Mouse (Mus musculus) spleen, adult 18-20 months (tissue): ENCODE data around the gene Nt5m.

Experiments
- DNase-seq, 2 experiments: peaks; one replicate each; pipeline ENCODE4 v3.0.0; 2022; ENCODE audit warnings: mixed read lengths in 2 of 2

Gene Nt5m

DNA sequence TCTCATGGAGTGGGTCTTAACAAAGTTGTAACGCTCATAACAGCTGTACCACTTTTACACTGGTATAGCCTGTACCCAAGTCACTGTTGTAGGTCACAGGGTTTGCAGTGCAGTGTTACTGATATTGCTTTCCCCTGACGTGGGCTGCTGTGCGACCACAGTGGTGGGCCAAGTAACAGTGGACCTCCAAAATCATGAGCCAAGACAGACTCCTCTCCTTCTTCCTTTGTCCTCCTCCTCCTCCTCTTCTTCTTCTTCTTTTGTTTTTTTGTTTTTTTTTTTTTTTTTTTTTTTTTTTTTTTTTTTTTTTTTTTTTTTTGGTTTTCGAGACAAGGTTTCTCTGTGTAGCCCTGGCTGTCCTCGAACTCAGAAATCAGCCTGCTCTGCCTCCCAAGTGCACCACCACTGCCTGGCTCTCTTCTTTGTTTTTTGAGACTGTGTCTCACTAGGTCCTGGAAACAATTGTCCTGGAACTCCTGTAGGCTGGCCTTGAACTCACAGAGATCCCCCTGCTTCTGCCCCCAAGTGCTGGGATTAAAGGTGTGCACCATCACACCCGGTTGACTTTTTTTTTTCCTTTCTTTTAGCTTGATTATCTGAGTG is 67.4 kb downstream of the Nt5m start:
- no peak for DNase-seq

DNA sequence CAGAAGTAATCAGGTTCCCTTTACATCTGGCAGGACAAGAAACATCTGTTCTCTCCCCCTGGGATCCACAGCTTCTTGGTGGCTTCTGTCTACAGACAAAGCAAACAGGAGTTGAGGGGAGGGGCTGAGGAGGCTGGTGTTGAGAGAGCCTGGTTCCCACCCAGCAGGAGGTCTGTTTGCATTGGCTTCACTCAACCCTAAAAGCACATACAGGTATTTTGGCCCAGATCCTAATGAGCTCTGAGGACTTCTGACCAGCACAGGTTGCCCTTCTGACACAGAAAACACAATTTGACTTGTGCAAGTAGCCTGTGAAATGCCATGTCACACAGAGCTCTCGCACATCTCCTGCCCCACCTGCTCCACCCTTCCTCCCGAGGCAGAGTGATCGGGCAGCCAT is 69.2 kb downstream of the Nt5m start:
- no peak for DNase-seq

DNA sequence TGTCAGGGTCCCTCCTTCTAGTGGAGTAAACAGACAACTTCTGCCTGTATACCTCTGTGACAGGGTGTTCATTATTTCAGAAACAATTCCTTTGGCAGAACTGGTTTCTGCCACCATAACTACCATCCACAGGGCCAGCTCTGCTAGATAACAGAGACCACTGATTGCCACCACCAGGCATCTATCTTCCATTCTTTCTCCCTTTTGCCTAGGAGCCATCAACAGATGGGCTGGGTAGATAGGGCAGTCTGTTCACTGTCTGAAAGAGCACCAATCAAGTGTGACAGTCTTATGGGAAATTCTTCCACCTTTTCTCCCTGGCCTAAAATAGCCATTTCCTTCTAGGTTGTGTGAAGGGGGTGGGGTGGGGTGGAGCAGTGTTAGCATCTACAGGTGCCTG is 71.3 kb downstream of the Nt5m start:
- no peak for DNase-seq

DNA sequence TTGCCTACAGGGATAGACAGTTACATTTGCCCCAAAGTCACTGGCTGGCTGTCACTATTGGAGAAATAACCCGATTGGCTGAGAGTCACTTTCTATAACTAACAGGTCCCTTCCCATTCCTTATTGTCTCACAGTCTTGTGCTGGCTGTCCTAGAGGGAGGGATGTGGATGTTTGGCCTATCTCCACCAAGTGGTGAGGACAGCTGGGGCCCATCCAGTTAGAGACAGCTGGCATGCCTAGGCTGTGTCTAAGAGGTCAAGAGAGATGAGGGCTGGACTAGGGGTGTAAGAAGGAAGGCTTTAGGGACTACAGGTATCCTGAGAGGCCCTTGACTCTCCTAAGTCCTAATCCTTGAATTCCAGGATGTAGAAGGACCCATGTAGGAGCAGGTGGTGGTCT is 72.3 kb downstream of the Nt5m start:
- no peak for DNase-seq

DNA sequence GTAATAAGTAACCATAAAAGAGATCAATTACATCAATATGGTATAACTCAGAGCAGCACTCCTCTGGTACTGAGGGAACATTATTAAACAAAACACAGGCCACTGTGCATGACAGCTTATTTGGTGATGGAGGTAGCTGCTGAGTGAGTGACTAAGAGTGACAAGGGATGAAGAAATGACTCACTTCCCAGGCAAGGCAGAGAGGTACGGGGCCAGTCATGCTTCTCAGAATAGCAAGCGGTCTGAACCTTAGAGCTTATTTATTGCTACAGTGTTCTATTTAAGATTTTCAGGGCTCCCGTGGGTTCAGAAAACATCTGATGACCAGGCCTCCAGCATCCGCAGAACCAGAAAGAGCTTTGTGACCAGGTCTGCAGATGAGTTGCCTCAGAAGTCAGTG is 74.5 kb downstream of the Nt5m start:
- DNase-seq: no peak

DNA sequence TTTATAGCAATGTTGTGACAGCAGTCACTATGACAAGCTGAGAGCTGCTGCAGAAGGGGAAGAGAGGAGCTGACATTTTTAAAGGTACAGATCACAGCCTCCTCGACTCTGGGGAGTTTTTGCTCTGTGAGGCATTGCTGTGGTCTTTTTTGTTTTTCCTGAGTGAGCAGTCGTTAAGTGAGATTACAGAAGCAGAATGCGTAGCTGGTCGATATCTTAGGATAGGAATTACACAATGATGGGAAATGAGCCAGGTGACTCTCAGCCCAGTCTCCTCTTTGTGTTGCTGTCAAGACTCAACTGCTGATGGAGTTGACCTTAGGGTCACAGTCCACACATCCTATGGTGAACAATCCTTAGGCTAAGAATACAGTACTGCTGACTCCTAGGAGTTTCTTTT is 78.8 kb downstream of the Nt5m start:
- no peak for DNase-seq

DNA sequence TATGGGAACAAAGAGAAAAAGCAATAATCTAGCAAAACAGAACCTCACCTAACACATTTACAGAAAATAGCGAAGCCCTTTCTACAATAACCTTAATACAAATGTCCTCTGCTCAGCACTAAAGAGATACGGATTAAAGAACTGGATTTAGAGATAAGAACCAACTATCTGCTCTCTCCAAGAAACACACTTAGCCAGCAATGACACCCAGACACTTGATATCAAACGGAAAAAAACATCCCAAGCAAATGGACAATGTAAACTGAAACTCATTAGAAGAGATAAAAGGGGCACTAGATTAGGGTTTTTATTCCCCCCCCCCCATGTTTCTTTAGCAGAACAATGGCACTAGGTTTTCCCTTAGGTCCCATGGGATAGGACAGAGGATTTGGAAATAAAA is 80.2 kb downstream of the Nt5m start:
- DNase-seq: no peak

DNA sequence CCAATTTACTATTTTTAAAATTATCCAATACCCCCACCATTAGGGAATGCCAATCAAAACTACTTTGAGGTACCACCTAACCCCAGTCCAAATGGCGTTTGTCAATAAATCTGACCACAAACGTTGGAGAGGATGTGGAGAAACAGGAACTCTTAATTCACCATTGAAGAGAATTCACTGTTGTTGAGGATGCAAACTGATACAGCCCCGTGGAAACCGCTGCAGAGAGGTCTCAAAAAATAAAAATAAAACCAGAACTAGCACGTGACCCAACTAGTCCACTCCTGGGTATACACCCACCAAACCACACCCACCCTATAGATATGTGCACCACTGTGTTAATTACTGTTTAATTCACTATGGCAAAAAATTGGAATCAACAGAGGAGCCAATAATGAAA is 81.1 kb downstream of the Nt5m start:
- no peak for DNase-seq

DNA sequence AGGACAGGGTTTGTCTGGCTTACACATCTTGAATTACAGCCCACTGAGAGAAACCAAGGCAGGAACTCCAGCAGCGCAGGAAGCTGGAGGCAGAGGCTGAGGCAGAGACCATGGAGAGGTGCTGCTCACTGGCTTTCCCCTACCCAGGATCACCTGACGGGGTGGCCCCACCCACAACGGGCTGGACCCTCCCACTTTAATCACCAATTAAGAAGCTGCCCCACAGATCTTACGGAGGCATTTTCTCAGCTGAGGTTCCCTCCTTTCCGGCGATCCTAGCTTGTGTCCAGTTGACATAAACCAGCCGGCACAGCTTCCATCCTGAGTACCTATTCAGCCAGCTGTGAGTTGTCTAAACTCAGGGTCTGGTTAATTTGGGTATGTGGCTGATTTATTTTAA is 82.0 kb downstream of the Nt5m start:
- DNase-seq: no peak

DNA sequence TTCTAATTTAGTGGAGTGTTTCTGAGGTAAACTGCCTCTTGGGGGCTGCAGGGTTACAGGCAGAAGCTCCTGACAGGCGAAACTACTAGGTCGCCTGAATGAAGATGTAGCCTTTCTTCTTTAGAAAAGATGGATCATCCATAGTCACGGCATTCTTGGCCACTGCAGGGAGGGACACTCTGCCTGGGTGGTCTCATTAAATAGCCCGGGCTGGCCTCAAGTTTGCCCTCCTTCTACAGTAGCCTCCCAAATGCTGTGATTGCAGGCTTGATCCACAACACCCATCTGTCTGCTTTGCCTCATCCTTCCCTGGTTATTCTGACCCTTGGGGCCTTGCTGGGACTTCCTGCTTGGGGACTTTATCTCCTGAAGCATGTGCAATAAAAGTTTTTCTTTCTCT is 90.8 kb downstream of the Nt5m start:
- DNase-seq: no peak
